Mouse (Mus musculus) testis, adult 2 months (tissue): Measurements from ENCODE around the gene Padi3. TPM values are rescaled to one million over a fixed set of nuclear protein-coding genes. Genes with fewer than 3 reads are reported as not detected.

ENCODE experiments used
- H3K27ac ChIP-seq: fragments of 200-500 bp; 2 replicates; pipeline ENCODE4 v1.5.1; 2012; ENCODE audit warnings: low read depth, low read length; ENCODE audit not compliant: control insufficient read depth, insufficient read depth
- H3K27me3 ChIP-seq: fragments of 200-500 bp; 2 replicates; pipeline ENCODE4 v1.6.1; 2012; ENCODE audit warnings: mild to moderate bottlenecking, low read length, moderate library complexity; ENCODE audit not compliant: control insufficient read depth, insufficient read depth
- H3K36me3 ChIP-seq: fragments of 200-500 bp; 2 replicates; pipeline ENCODE4 v1.6.1; 2012; ENCODE audit warnings: mild to moderate bottlenecking, low read length; ENCODE audit not compliant: control insufficient read depth, insufficient read depth
- H3K4me1 ChIP-seq: fragments of 200-500 bp; 2 replicates; pipeline ENCODE4 v1.6.1; 2012; ENCODE audit warnings: low read length; ENCODE audit not compliant: control insufficient read depth, insufficient read depth
- H3K4me3 ChIP-seq: fragments of 200-500 bp; 2 replicates; pipeline ENCODE4 v1.5.1; 2012; ENCODE audit warnings: low read depth, mild to moderate bottlenecking, low read length, moderate library complexity, mixed read lengths; ENCODE audit not compliant: control insufficient read depth
- CTCF ChIP-seq: fragments of 200-500 bp; IDR thresholded peaks from 2 replicates; pipeline ENCODE4 v1.5.1; 2012; ENCODE audit warnings: low read depth, mild to moderate bottlenecking, inconsistent platforms, low read length, moderate library complexity; ENCODE audit not compliant: control insufficient read depth, insufficient read depth, insufficient replicate concordance
- POLR2A ChIP-seq: fragments of 200-500 bp; IDR thresholded peaks from 2 replicates; pipeline ENCODE4 v1.6.1; 2012; ENCODE audit warnings: low read depth, mild to moderate bottlenecking, inconsistent platforms, low read length, moderate library complexity; ENCODE audit not compliant: control insufficient read depth
- polyA plus RNA-seq: library from polyadenylated mRNA; depleted of rRNA; stranded (reverse); fragments of >200 nt; gene quantifications from 2 replicates; pipeline ENCODE4 v1.2.3, GENCODE M21; 2012; rRNA removed

The Padi3 gene
- polyA plus RNA-seq, 1 experiment = 1.7 TPM

- TF ChIP-seq CTCF (no peak), POLR2A (no peak)
- H3K27ac ChIP-seq = no peak within 1 kb of the TSS
- H3K4me3 ChIP-seq = no peak within 1 kb of the TSS
- no peaks in the 10 kb centered on the region for H3K36me3 ChIP-seq
- no peaks in the 10 kb centered on the region for H3K27me3 ChIP-seq
- H3K4me1 ChIP-seq = no peaks in the 10 kb centered on the region
These were observed 67.9 kb downstream of the Padi3 start, which contains the start of gene Padi6 for GRCm38 (mm10) chr4:140742543-140742942. Padi6 (minus strand) TSS chr4:140742643.

GRCm38 (mm10) chr4:140741401-140741800 lies 69.0 kb downstream of the Padi3 start:
- no peak overlapping the region for H3K4me3 ChIP-seq
- no peaks in the 10 kb centered on the region for H3K4me1 ChIP-seq
- TF ChIP-seq CTCF = no peak
- no peak for TF ChIP-seq POLR2A
- no peaks in the 10 kb centered on the region for H3K36me3 ChIP-seq
- no peaks in the 10 kb centered on the region for H3K27me3 ChIP-seq
- H3K27ac ChIP-seq = no peak overlapping the region

GRCm38 (mm10) chr4:140740655-140741054 lies 69.8 kb downstream of the Padi3 start:
- no peaks in the 10 kb centered on the region for H3K27me3 ChIP-seq
- no peak overlapping the region for H3K4me3 ChIP-seq
- H3K36me3 ChIP-seq = no peaks in the 10 kb centered on the region
- H3K27ac ChIP-seq = no peak overlapping the region
- TF ChIP-seq CTCF (no peak), POLR2A (no peak)
- H3K4me1 ChIP-seq = no peaks in the 10 kb centered on the region

Other genes starting within 250 kb of the Padi3 start
- 5.9 and 7.2 TPM in 2 replicates for gene Arhgef10l, start 144.6 kb downstream of the Padi3 start, polyA plus RNA-seq
- gene Rcc2, start 110.1 kb downstream of the Padi3 start, polyA plus RNA-seq = 30.0 and 32.1 TPM in 2 replicates
- 11.0 and 11.8 TPM in 2 replicates for gene Padi6, start 68.0 kb downstream of the Padi3 start, polyA plus RNA-seq
- 0.61 and 0.87 TPM in 2 replicates for gene Padi4, start 36.4 kb downstream of the Padi3 start, polyA plus RNA-seq
- 0.47 and 0.58 TPM in 2 replicates for gene Padi1, start 35.1 kb upstream of the Padi3 start, polyA plus RNA-seq
- 1.8 and 1.9 TPM in 2 replicates for gene Padi2, start 95.7 kb upstream of the Padi3 start, polyA plus RNA-seq
- 97.1 and 102 TPM in 2 replicates for gene Sdhb, start 150.6 kb upstream of the Padi3 start, polyA plus RNA-seq
- gene Atp13a2, start 176.2 kb upstream of the Padi3 start, polyA plus RNA-seq = 40.8 and 41.6 TPM in 2 replicates
- 2.3 and 4.7 TPM in 2 replicates for gene Mfap2, start 199.8 kb upstream of the Padi3 start, polyA plus RNA-seq
- 12.5 and 15.8 TPM in 2 replicates for gene Crocc, start 249.9 kb upstream of the Padi3 start, polyA plus RNA-seq